Mouse (Mus musculus) megakaryocyte progenitor cell, adult 5-6 weeks (primary cell): ENCODE data around the gene Max. TPM values are rescaled to one million over a fixed set of nuclear protein-coding genes. Genes with fewer than 3 reads are reported as not detected.
A peak's percentile ranks its signal among the peaks of the same experiment; 100 is the strongest.

ENCODE experiments used
- ATAC-seq: replicated peaks from 2 replicates; pipeline ENCODE4 v1.8.0; 2016; ENCODE audit warnings: mild to moderate bottlenecking, moderate TSS enrichment, inconsistent platforms; ENCODE audit not compliant: poor library complexity
- total RNA-seq, 2 experiments: library from RNA; stranded (forward) in 1 of 2; stranded (reverse) in 1 of 2; fragments of 157-497, 149-512 nt in 1 of 2; fragments of 200-1000 nt in 1 of 2; gene quantifications; 2 replicates each; pipeline versions ENCODE4 v1.2.3 to v1.2.4; 2015 to 2017

Gene Max
- total RNA-seq, 2 experiments from 2014 or later: 114 to 122 TPM

GRCm38 (mm10) chr12:76894792-76895559 is 67.0 kb downstream of the Max start:
- 0 out of 2 replicates have a peak, but pooled peaks have one; percentile 29 for ATAC-seq

DNA sequence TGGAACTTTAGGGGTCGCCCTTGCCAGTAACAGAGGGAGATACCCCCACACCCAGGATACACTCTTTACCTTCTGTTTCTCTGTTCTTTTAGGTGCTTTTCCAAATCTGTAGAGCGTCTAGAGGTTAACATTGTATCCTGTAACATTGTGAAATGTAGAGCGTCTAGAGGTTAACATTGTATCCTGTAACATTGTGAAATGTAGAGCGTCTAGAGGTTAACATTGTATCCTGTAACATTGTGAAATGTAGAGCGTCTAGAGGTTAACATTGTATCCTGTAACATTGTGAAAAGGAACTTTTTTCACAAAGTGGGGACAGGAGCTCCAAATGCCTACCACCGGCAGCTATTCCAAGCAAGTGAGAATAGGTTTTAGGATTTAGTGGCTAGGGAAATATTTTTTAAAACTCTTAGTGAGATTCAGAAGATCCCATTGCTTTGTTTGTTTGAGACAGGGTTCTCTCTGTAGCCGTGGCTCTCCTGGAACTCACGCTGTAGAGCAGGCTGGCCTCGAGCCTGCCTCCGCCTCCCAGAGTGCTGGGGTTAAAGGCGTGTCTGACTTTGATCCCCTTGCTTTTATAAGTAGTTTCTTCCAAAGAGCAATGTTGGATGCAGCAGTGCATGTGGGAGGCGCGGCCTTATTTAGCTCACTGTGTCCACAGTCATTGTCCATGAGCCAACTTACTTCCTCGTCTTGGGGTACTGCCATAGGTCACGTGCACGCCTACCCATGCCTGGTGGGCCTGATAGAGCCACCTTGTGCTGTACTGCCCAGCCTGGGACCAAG is 68.9 kb downstream of the Max start:
- peak; percentile 75 for ATAC-seq

GRCm38 (mm10) chr12:76891160-76891559 is 70.8 kb downstream of the Max start:
- no peak for ATAC-seq

DNA sequence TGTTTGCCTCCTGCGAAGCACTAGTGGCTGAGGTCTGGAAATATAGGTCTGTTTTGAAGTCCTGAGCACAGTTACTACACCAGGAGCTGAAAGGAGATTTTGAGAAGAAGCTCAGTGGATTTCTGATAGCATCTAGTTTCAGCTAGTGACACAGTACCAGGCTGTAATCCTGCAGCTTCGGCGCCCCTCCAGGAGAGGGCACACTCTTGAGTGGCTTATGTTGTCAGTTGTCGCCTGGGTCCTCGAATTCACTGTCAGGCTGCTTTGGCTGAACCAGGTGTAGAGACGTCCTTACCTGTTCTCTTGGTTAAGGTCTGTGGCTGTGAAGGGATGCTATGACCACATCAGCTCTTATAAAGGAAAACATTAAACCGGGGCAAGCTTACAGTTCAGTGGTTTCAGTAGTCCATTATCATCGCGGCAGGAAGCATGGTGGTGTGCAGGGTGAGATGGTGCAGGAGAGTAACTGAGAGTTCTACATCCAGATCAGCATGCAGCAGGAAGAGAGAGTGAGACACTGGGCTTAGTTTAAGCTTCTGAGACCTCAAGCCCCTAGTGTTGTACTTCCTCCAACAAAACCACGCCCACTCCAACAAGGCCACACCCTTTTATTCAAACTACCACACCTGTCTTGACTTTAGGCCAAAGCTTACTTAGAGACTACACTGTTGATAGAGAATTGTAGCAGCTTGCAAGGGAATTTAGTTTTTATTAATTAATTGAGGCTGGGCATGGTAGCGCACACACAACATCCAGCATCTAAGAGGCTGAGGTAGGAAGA is 72.4 kb downstream of the Max start:
- no peak for ATAC-seq

- ATAC-seq: no peak
These were observed 74.1 kb downstream of the Max start for GRCm38 (mm10) chr12:76887941-76888340.

Other genes with a start within 250 kb of the Max start
- 57.2 and 68.0 TPM in 2 replicates for gene Churc1, start 196.7 kb downstream of the Max start, total RNA-seq (2015)
- gene Churc1, start 196.7 kb downstream of the Max start, total RNA-seq (2017): 46.1 and 48.9 TPM in 2 replicates
- 11.9 and 12.7 TPM in 2 replicates for gene Fntb, start 196.6 kb downstream of the Max start, total RNA-seq (2015)
- gene Fntb, start 196.6 kb downstream of the Max start, total RNA-seq (2017): 5.0 and 7.3 TPM in 2 replicates
- gene Gpx2, start 166.6 kb downstream of the Max start, total RNA-seq (2015): not detected in 2 replicates
- not detected in 2 replicates for gene Gpx2, start 166.6 kb downstream of the Max start, total RNA-seq (2017)
- not detected in 2 replicates for gene Rab15, start 139.3 kb downstream of the Max start, total RNA-seq (2015)
- gene Rab15, start 139.3 kb downstream of the Max start, total RNA-seq (2017): 1.1 TPM in 1 of 2 replicates, not detected in the other